8 mouse cellular contexts compared by ENCODE assay signal in the genomic region with DNA sequence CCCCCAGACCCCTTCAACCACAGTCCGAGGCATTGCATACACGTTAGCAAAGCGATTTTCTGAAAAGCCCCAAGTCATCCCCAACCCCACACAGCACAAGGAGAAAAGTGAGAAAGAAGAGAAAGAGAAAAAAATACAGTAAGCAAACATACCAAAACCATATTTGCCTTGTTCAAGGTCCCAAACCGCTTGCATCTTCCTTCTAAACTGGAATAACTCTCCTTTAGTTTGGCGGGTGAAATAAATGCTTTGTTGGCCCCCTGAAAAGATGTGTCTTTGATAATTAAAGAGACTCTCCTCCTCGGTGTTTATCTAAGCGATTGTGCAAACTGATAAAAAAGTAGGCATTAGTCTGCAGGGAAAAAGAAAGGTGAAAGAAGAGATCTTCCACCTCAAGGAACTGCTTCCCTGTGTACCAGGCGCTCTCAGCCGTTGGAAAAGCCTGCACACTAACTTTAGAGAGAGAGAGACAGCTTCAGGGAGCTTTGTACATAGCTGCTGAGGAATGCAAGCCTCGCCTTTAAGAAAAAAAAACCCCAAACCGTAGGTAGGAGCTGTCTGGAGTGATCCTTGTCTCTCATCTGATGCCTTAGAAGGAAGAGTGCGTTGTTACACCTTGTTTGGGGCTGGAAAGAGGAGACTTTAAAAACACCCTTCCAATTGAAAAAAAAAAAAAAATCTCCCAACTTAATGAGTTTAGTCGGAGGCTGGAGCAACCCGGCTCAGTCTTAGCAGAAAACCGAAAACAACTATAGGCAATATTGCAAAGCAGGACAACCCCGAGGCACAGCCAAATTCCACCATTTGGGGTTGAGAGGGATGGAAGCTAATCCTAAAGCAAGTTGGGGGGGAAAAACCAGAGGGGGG. TPM values are rescaled to one million over a fixed set of nuclear protein-coding genes. Genes with fewer than 3 reads are reported as not detected.
DNase-seq lines count a peak whose midpoint lies in the region; ATAC-seq and TF ChIP-seq lines count a peak whose summit lies in the region.

A gene (minus strand): TSS at position 795 of the 867 bp plus-strand sequence.

- H3K4me1 ChIP-seq in ES-E14 (ENCODE audit: control insufficient read depth in 2 of 2, insufficient read depth in 2 of 2, low read length in 2 of 2, poor library complexity in 1 of 2): 0 out of 4 replicates have a peak, but pooled peaks cover 0 to 2% of the 10 kb centered on the region in 2 experiments
- no peaks in the 10 kb centered on the region for H3K4me1 ChIP-seq in forebrain, postnatal 0 days (ENCODE audit: insufficient read depth)
- H3K4me1 ChIP-seq in hindbrain, embryonic 12.5 days: peaks cover 37% of the 10 kb centered on the region
- H3K4me1 ChIP-seq in neural tube, embryonic 12.5 days: peaks cover 27% of the 10 kb centered on the region

- H3K27ac ChIP-seq in ES-E14 (ENCODE audit: insufficient read depth, low read depth, low read length, poor library complexity, severe bottlenecking): no peak within 1 kb of the TSS
- H3K27ac ChIP-seq in forebrain, postnatal 0 days (ENCODE audit: low read depth, low read length): peak within 1 kb of the TSS; percentile 80
- H3K27ac ChIP-seq in hindbrain, embryonic 12.5 days: peak within 1 kb of the TSS; percentile 94
- peak within 1 kb of the TSS; percentile 78 for H3K27ac ChIP-seq in neural tube, embryonic 12.5 days

- no peak for ATAC-seq in forebrain, postnatal 0 days
- no peak for ATAC-seq in hindbrain, embryonic 12.5 days (ENCODE audit: low FRiP score)
- no peak for ATAC-seq in neural tube, embryonic 12.5 days (ENCODE audit: low FRiP score, low read depth)

- H3K9me3 ChIP-seq in ES-E14 (ENCODE audit: control insufficient read depth, insufficient read depth, low read depth, low read length): no peaks in the 10 kb centered on the region
- no peaks in the 10 kb centered on the region for H3K9me3 ChIP-seq in forebrain, postnatal 0 days (ENCODE audit: low read length)
- H3K9me3 ChIP-seq in hindbrain, embryonic 12.5 days (replicated peaks): no peaks in the 10 kb centered on the region
- H3K9me3 ChIP-seq in neural tube, embryonic 12.5 days: no peaks in the 10 kb centered on the region

- no peak for TF ChIP-seq CTCF in forebrain, postnatal 0 days (IDR thresholded peaks at IDR 0.05; ENCODE audit: low read depth)

- H3K4me3 ChIP-seq in ES-E14 (ENCODE audit: insufficient read depth in 1 of 2, low read depth in 1 of 2, low read length in 2 of 2, poor library complexity in 1 of 2, severe bottlenecking in 1 of 2): no peak within 1 kb of the TSS; a peak in 1 of 4 replicates
- H3K4me3 ChIP-seq in forebrain, postnatal 0 days (ENCODE audit: low read depth, low read length): peak within 1 kb of the TSS; percentile 35
- H3K4me3 ChIP-seq in hindbrain, embryonic 12.5 days: peak within 1 kb of the TSS; percentile 51
- H3K4me3 ChIP-seq in neural tube, embryonic 12.5 days: peak within 1 kb of the TSS; percentile 47

- H3K36me3 ChIP-seq in ES-E14 (ENCODE audit: control insufficient read depth, insufficient read depth, low read length, poor library complexity, severe bottlenecking): no peaks in the 10 kb centered on the region
- H3K36me3 ChIP-seq in forebrain, postnatal 0 days (ENCODE audit: insufficient read depth): no peaks in the 10 kb centered on the region
- H3K36me3 ChIP-seq in hindbrain, embryonic 12.5 days: no peaks in the 10 kb centered on the region
- H3K36me3 ChIP-seq in neural tube, embryonic 12.5 days: no peaks in the 10 kb centered on the region

- H3K9ac ChIP-seq in ES-E14 (ENCODE audit: insufficient read depth, low read depth, low read length, poor library complexity, severe bottlenecking): no peak within 1 kb of the TSS
- peak within 1 kb of the TSS; percentile 52 for H3K9ac ChIP-seq in forebrain, postnatal 0 days
- H3K9ac ChIP-seq in hindbrain, embryonic 12.5 days: peak within 1 kb of the TSS; percentile 81
- H3K9ac ChIP-seq in neural tube, embryonic 12.5 days: peak within 1 kb of the TSS; percentile 67

- in situ Hi-C loops in ES-E14 (cut with MboI; ENCODE audit: low sequenced_read_pairs in 2 of 2, unreplicated experiment in 2 of 2): loop anchor here (5.0 kb wide), 1 partner anchor 34 kb away; no protein-coding TSS in a partner anchor

- peak within 1 kb of the TSS; percentile 41 for H3K4me2 ChIP-seq in forebrain, postnatal 0 days (ENCODE audit: low read depth)
- peak within 1 kb of the TSS; percentile 79 for H3K4me2 ChIP-seq in hindbrain, embryonic 12.5 days (replicated peaks)
- H3K4me2 ChIP-seq in neural tube, embryonic 12.5 days (replicated peaks): peak within 1 kb of the TSS; percentile 73

- 3% methylated on average over 16 of the region's 16 CpGs for WGBS in forebrain, postnatal 0 days
- WGBS in hindbrain, embryonic 12.5 days: 1% methylated on average over 16 of the region's 16 CpGs
- under 1% methylated on average over 16 of the region's 16 CpGs for WGBS in neural tube, embryonic 12.5 days

- peaks cover 65% of the 10 kb centered on the region for H3K27me3 ChIP-seq in forebrain, postnatal 0 days (ENCODE audit: insufficient read depth, low read length)
- H3K27me3 ChIP-seq in hindbrain, embryonic 12.5 days: peaks cover 31% of the 10 kb centered on the region
- H3K27me3 ChIP-seq in neural tube, embryonic 12.5 days (replicated peaks): peaks cover 19% of the 10 kb centered on the region

- no peak for DNase-seq in ES-E14 (ENCODE audit: low read depth, low spot score)
- DNase-seq in adrenal gland, adult 18-20 months (ENCODE audit: low spot score in 2 of 2): peak in 1 of 2 experiments; percentile 28
- peak; percentile 50 for DNase-seq in forebrain, postnatal 0 days
- no peak for DNase-seq in left cerebral cortex, adult 8-10 months (ENCODE audit: low spot score in 2 of 2)
- no peak for DNase-seq in thymus, postnatal 4 days
- DNase-seq in right cerebral cortex, postnatal 14 days: no peak

TF ChIP-seq in ES-E14, 5 proteins besides CTCF, POLR2A, EP300 and RAD21:
- TF ChIP-seq ZC3H11A (IDR thresholded peaks at IDR 0.05; ENCODE audit: borderline replicate concordance, low read depth, low read length) (no peak), ZNF384 (IDR thresholded peaks at IDR 0.05; ENCODE audit: low read depth, low read length) (peak; percentile 66)

RNA-seq across cellular contexts. Expression of the gene that starts here (rescaled TPM):
- total RNA-seq in ES-E14 (2012; rRNA removed): 0.58 and 1.3 TPM in 2 replicates
- 100 to 1,000 TPM in 1 of 2 experiments, 10 to 100 TPM in 1; 99.3 to 123 TPM for total RNA-seq in adrenal gland, adult 18-20 months (2021)
- 23.7 and 49.9 TPM in 2 replicates for total RNA-seq in forebrain, postnatal 0 days (2014; rRNA removed)
- 46.4 and 92.8 TPM in 2 replicates for polyA plus RNA-seq in forebrain, postnatal 0 days (2015; fragmentation: Nextera tagmentation; extraction: Ambion mirVana)
- polyA plus RNA-seq in hindbrain, embryonic 12.5 days (2016; fragmentation: Nextera tagmentation; extraction: Ambion mirVana): 133 and 146 TPM in 2 replicates
- total RNA-seq in left cerebral cortex, adult 8-10 months (2022): 10 to 100 TPM; 20.1 to 32.6 (median 27.2) TPM
- 101 and 103 TPM in 2 replicates for polyA plus RNA-seq in neural tube, embryonic 12.5 days (2016; fragmentation: Nextera tagmentation; extraction: Ambion mirVana)

Comparison
In these comparisons a context has a peak if more than half of its experiments do, and no peak if none do; other contexts are left out.
1. H3K4me3 ChIP-seq: peak in forebrain, postnatal 0 days (single experiment), hindbrain, embryonic 12.5 days (single experiment) and neural tube, embryonic 12.5 days (single experiment); none in ES-E14 (0 of 2).
2. Peak in every context shown above with its lines, with median percentiles within 50 percentile points of each other: H3K4me2 ChIP-seq.